Mouse (Mus musculus) neural tube, embryonic 12.5 days (tissue): ENCODE measurements around the gene Asic2. TPM values are rescaled to one million over a fixed set of nuclear protein-coding genes. Genes with fewer than 3 reads are reported as not detected.

ENCODE experiments used
- ATAC-seq: fragments of 200-750 bp; cut with Nextera tagmentation; 2 replicates; pipeline ENCODE4 v1.8.0; 2017; ENCODE audit warnings: low read depth, mild to moderate bottlenecking, moderate TSS enrichment, moderate library complexity; ENCODE audit not compliant: low FRiP score
- H3K27ac ChIP-seq: fragments of 300-500 bp; sonication (generic); 2 replicates; pipeline ENCODE4 v1.5.1; 2016
- H3K27me3 ChIP-seq: fragments of 300-500 bp; sonication (generic); replicated peaks from 2 replicates; pipeline ENCODE4 v1.6.1; 2016; ENCODE audit warnings: mild to moderate bottlenecking
- H3K36me3 ChIP-seq: fragments of 300-500 bp; sonication (generic); 2 replicates; pipeline ENCODE4 v1.6.1; 2016; ENCODE audit warnings: mild to moderate bottlenecking
- H3K4me1 ChIP-seq: fragments of 300-500 bp; sonication (generic); 2 replicates; pipeline ENCODE4 v1.6.1; 2016
- H3K4me2 ChIP-seq: fragments of 300-500 bp; sonication (generic); replicated peaks from 2 replicates; pipeline ENCODE4 v1.6.1; 2016; ENCODE audit warnings: mild to moderate bottlenecking
- H3K4me3 ChIP-seq: fragments of 300-500 bp; sonication (generic); 2 replicates; pipeline ENCODE4 v1.5.1; 2016
- H3K9ac ChIP-seq: fragments of 300-500 bp; sonication (generic); 2 replicates; pipeline ENCODE4 v1.6.1; 2016; ENCODE audit warnings: mild to moderate bottlenecking
- H3K9me3 ChIP-seq: fragments of 300-500 bp; sonication (generic); 2 replicates; pipeline ENCODE4 v1.6.1; 2016; ENCODE audit warnings: mild to moderate bottlenecking
- WGBS: fragments of 180-500 bp; shearing (Covaris S2); methylation state at CpG from one replicate; pipeline ENCODE4 v1.1.7; 2016; 5-methylcytosine and 5-hydroxymethylcytosine counted together
- polyA plus RNA-seq: library from polyadenylated mRNA; unstranded; fragments of >200 nt; fragmentation: Nextera tagmentation; extraction: Ambion mirVana; gene quantifications from 2 replicates; pipeline ENCODE4 v1.2.1, GENCODE M21; 2016

The Asic2 gene
- polyA plus RNA-seq, 1 experiment from 2014 or later, result 8.4 TPM

- Histone ChIP-seq H3K4me1 (no peaks in the 10 kb centered on the region), H3K4me3 (no peak overlapping the region), H3K27me3 (no peaks in the 10 kb centered on the region; the same call in 1 of the 2 replicates), H3K27ac (no peak overlapping the region), H3K4me2 (no peak overlapping the region), H3K9ac (no peak overlapping the region), H3K36me3 (no peaks in the 10 kb centered on the region), H3K9me3 (no peaks in the 10 kb centered on the region)
- no peak for ATAC-seq
Measured at GRCm38 (mm10) chr11:81671724-81672123, 296.5 kb downstream of the Asic2 start.

- Histone ChIP-seq H3K27ac (no peak overlapping the region), H3K9ac (no peak overlapping the region), H3K27me3 (no peaks in the 10 kb centered on the region), H3K36me3 (no peaks in the 10 kb centered on the region), H3K4me1 (no peaks in the 10 kb centered on the region), H3K4me3 (no peak overlapping the region), H3K4me2 (no peak overlapping the region), H3K9me3 (no peaks in the 10 kb centered on the region)
- no peak for ATAC-seq
- 70% methylated on average over 3 of the region's 3 CpGs for WGBS
Measured at GRCm38 (mm10) chr11:81670436-81670835, 297.8 kb downstream of the Asic2 start.

DNA sequence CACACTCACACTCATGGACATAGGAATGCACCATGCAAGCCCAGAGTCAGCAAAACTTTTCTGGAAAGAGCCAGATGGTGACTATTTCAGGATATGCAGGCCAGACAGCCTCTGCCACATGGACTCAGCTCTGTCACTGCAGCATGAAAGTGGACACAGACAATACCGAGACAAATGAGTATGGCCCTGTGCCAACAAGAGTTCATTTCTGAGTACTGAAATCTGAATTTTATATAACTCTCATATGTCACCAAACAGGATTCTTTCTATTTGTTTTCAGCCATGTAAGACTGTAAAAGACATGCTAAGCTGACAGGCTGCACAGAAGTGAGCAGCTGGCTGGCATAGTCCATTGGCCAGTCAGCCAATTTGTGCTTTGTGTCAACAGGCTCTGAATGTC, 309.4 kb downstream of the Asic2 start:
- Histone ChIP-seq H3K9me3 (no peaks in the 10 kb centered on the region), H3K36me3 (no peaks in the 10 kb centered on the region), H3K27me3 (no peaks in the 10 kb centered on the region), H3K9ac (no peak overlapping the region), H3K4me2 (no peak overlapping the region), H3K4me3 (no peak overlapping the region), H3K4me1 (no peaks in the 10 kb centered on the region), H3K27ac (no peak overlapping the region)
- no peak for ATAC-seq
- 83% methylated on average over 1 of the region's 1 CpGs for WGBS

GRCm38 (mm10) chr11:81657121-81657520, 311.1 kb downstream of the Asic2 start:
- WGBS, result 59% methylated on average over 2 of the region's 2 CpGs
- ATAC-seq, result no peak
- no peaks in the 10 kb centered on the region for H3K9me3 ChIP-seq
- H3K36me3 ChIP-seq, result no peaks in the 10 kb centered on the region
- no peak overlapping the region for H3K27ac ChIP-seq
- no peak overlapping the region for H3K4me3 ChIP-seq
- no peak overlapping the region for H3K4me2 ChIP-seq
- H3K27me3 ChIP-seq, result no peaks in the 10 kb centered on the region
- H3K4me1 ChIP-seq, result no peaks in the 10 kb centered on the region
- H3K9ac ChIP-seq, result no peak overlapping the region

- no peaks in the 10 kb centered on the region for H3K9me3 ChIP-seq
- H3K27ac ChIP-seq, result no peak overlapping the region
- H3K9ac ChIP-seq, result 0 out of 2 replicates have a peak overlapping the region, but pooled peaks have one; percentile 9
- no peak overlapping the region for H3K4me2 ChIP-seq
- no peak for ATAC-seq
- H3K27me3 ChIP-seq, result no peaks in the 10 kb centered on the region
- WGBS, result 58% methylated on average over 4 of the region's 4 CpGs
- H3K36me3 ChIP-seq, result no peaks in the 10 kb centered on the region
- H3K4me3 ChIP-seq, result no peak overlapping the region
- no peaks in the 10 kb centered on the region for H3K4me1 ChIP-seq
Measured at GRCm38 (mm10) chr11:81647828-81648227, 320.4 kb downstream of the Asic2 start.

GRCm38 (mm10) chr11:81645549-81645948, 322.7 kb downstream of the Asic2 start:
- Histone ChIP-seq H3K27me3 (no peaks in the 10 kb centered on the region), H3K4me3 (no peak overlapping the region), H3K9ac (no peak overlapping the region), H3K4me2 (no peak overlapping the region), H3K9me3 (no peaks in the 10 kb centered on the region), H3K27ac (no peak overlapping the region), H3K36me3 (no peaks in the 10 kb centered on the region), H3K4me1 (no peaks in the 10 kb centered on the region)
- no peak for ATAC-seq
- WGBS, result 87% methylated on average over 3 of the region's 3 CpGs

DNA sequence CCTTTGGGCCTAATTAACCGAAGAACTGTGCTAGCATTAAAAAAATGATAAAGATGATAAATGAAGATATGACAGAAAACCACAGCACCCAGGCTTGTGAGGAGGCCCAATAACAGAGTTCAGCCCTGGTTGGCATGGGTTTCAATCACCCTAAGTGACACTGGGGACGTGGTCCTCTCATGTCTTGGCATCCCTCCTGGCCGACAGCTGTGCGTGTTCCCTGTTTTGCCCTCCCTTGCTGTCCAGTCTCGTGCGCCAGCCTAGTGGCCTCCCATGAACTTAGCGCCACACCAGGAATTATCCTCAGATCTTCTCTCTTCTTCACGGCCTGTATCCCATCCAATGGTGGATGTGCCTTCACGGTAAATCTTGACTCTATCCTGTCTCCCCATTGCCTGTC, 331.9 kb downstream of the Asic2 start:
- Histone ChIP-seq H3K9ac (no peak overlapping the region), H3K27ac (no peak overlapping the region), H3K36me3 (no peaks in the 10 kb centered on the region), H3K9me3 (no peaks in the 10 kb centered on the region), H3K4me3 (no peak overlapping the region), H3K4me2 (no peak overlapping the region), H3K4me1 (peaks cover 4% of the 10 kb centered on the region), H3K27me3 (no peaks in the 10 kb centered on the region)
- WGBS, result 89% methylated on average over 9 of the region's 9 CpGs
- ATAC-seq, result no peak

DNA sequence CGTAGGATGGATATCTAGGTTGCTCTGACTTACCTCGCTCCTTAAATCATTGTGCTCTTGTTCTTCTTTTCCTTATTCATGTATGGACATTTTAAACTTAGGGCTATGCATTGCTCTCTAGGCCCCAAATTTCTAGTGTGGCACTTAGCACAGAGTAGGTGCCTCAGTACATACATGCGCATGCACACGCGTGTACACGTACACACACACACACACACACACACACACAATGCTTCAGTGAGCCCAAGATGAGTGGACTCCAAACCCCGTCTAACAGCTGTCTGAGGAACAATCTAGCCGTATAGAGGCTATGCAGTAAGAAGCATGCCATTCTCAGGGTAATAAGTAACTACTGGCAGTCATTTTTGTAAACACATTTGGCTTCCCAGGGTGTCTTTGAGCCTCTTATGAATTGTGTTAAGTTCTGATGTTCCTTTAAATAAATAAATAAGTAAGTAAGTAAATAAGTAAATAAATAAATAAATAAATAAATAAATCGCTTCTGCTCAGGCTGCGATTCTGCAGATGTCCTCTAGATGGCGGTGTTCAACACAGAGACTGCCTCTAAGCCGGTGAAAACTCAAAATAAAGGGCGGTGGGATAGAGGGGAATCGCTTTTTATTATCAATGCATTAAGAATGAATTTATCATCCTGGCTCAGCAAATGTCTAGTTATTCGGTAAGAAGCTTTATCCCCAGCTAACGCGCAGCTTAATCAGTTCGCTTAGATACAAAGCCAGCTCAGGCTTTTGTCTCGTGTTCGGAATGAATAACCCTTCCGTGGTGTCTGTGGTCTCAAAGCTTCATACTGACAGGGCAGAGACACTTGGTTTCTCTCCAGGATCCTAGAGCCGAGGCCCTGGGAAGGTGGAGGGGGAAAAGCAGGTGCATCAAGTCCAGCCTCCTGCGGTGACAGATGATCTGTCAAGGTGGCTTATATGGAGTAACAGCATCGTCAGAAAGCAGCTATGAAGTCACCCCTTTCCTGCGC, 333.6 kb downstream of the Asic2 start:
- 57% methylated on average over 25 of the region's 25 CpGs for WGBS
- no peak overlapping the region for H3K9ac ChIP-seq
- H3K4me1 ChIP-seq, result peaks cover 4% of the 10 kb centered on the region
- H3K27ac ChIP-seq, result no peak overlapping the region
- H3K36me3 ChIP-seq, result no peaks in the 10 kb centered on the region
- H3K27me3 ChIP-seq, result no peaks in the 10 kb centered on the region
- peak overlapping the region; percentile 25 for H3K4me2 ChIP-seq
- H3K9me3 ChIP-seq, result no peaks in the 10 kb centered on the region
- ATAC-seq, result no peak
- H3K4me3 ChIP-seq, result no peak overlapping the region

- Histone ChIP-seq H3K27me3 (no peaks in the 10 kb centered on the region), H3K4me1 (no peaks in the 10 kb centered on the region), H3K9ac (no peak overlapping the region), H3K4me3 (no peak overlapping the region), H3K27ac (no peak overlapping the region), H3K9me3 (no peaks in the 10 kb centered on the region), H3K36me3 (no peaks in the 10 kb centered on the region), H3K4me2 (no peak overlapping the region)
- 76% methylated on average over 4 of the region's 4 CpGs for WGBS
- ATAC-seq, result no peak
Measured at GRCm38 (mm10) chr11:81625199-81625598, 343.1 kb downstream of the Asic2 start.

DNA sequence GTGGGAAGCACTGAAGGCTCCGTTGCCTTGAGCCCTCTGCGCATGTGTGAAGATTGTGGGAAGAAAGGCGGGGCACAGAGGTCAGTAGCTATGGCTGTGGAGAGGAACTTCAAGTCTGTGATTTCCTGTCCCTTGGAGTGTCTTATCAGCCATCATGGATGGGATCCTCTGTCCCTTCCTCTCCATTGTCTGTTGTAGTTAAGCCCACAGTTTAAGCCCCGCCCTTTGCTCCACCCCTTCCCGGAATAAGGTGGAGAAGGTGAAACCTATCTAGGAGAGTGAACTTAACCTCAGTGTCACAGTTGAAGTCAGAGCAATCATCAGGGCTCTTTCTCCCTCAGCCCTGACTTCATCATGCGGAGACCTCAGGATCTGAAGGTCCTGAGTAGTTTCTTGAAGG, 347.7 kb downstream of the Asic2 start:
- Histone ChIP-seq H3K9me3 (no peaks in the 10 kb centered on the region), H3K9ac (no peak overlapping the region), H3K4me1 (no peaks in the 10 kb centered on the region), H3K4me3 (no peak overlapping the region), H3K27me3 (no peaks in the 10 kb centered on the region), H3K4me2 (no peak overlapping the region), H3K36me3 (no peaks in the 10 kb centered on the region), H3K27ac (no peak overlapping the region)
- no peak for ATAC-seq
- WGBS, result 75% methylated on average over 6 of the region's 6 CpGs

DNA sequence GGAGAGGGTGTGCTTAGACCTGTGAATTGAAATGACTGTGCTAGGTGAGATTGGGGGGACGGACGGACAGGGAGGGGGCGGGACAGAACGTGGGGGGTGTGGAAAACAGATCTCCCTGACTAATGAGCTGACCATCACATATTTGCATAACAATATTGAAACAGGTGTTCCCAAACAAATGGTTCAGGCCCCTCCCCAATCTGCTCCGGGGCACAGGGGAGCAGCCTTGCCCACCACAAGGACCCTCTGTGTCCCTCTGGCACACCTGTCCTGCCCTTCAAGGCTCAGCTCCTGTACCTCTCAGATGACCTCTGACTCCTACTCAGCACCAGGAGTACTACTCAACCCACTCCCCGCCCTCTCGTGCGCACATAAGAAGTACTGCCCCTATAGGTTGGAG, 351.8 kb downstream of the Asic2 start:
- H3K4me2 ChIP-seq, result no peak overlapping the region
- peaks cover 19% of the 10 kb centered on the region for H3K4me1 ChIP-seq
- 87% methylated on average over 8 of the region's 8 CpGs for WGBS
- H3K27me3 ChIP-seq, result no peaks in the 10 kb centered on the region
- H3K9me3 ChIP-seq, result no peaks in the 10 kb centered on the region
- no peak overlapping the region for H3K9ac ChIP-seq
- H3K4me3 ChIP-seq, result no peak overlapping the region
- H3K27ac ChIP-seq, result no peak overlapping the region
- no peaks in the 10 kb centered on the region for H3K36me3 ChIP-seq
- no peak for ATAC-seq

- no peak overlapping the region for H3K4me3 ChIP-seq
- no peaks in the 10 kb centered on the region for H3K9me3 ChIP-seq
- H3K27me3 ChIP-seq, result 0 out of 2 replicates have a peak, but pooled peaks cover 4% of the 10 kb centered on the region
- 25% methylated on average over 10 of the region's 10 CpGs for WGBS
- H3K4me2 ChIP-seq, result peak overlapping the region; percentile 54
- H3K9ac ChIP-seq, result 0 out of 2 replicates have a peak overlapping the region, but pooled peaks have one; percentile 5
- H3K36me3 ChIP-seq, result no peaks in the 10 kb centered on the region
- H3K27ac ChIP-seq, result no peak overlapping the region
- no peak for ATAC-seq
- peaks cover 19% of the 10 kb centered on the region for H3K4me1 ChIP-seq
Measured at GRCm38 (mm10) chr11:81613869-81614620, 354.2 kb downstream of the Asic2 start.
